In genomic region chr10:25408136-25408650, GRCm38 (mm10) we compare ENCODE assay signal across 17 mouse cellular contexts. TPM values are rescaled to one million over a fixed set of nuclear protein-coding genes. Genes with fewer than 3 reads are reported as not detected.
DNase-seq lines count a peak whose midpoint lies in the region; ATAC-seq and TF ChIP-seq lines count a peak whose summit lies in the region.
"Had no signal": no experiment of that assay in that cellular context is flagged by ENCODE, and none has a peak within 500 bp of the region (broad histone marks: within the 10 kb centered on the region; RNA-seq: fewer than 3 reads in every experiment).

No protein-coding gene starts in this region.

- peak overlapping the region; percentile 71 for H3K27ac ChIP-seq in gastrocnemius, adult 2 months
- 0 out of 2 replicates have a peak overlapping the region, but pooled peaks have one; percentile 15 for H3K27ac ChIP-seq in heart, embryonic 13.5 days (replicated peaks)
- peak overlapping the region; percentile 45; the same call in 1 of the 2 replicates for H3K27ac ChIP-seq in brown adipose tissue, adult 24 weeks (replicated peaks; ENCODE audit: low read depth, low read length)
- H3K27ac ChIP-seq: embryonic facial prominence, embryonic 13.5 days; forebrain, embryonic 13.5 days; heart, embryonic 10.5 days; hindbrain, embryonic 13.5 days; hindbrain, postnatal 0 days had no signal

- H3K9ac ChIP-seq in heart, embryonic 13.5 days = no peak overlapping the region
- H3K9ac ChIP-seq: embryonic facial prominence, embryonic 13.5 days; forebrain, embryonic 13.5 days; forebrain, postnatal 0 days; hindbrain, embryonic 13.5 days had no signal

- no peaks in the 10 kb centered on the region for H3K9me3 ChIP-seq in heart, embryonic 13.5 days
- H3K9me3 ChIP-seq: embryonic facial prominence, embryonic 13.5 days; forebrain, embryonic 13.5 days; heart, embryonic 10.5 days; hindbrain, embryonic 13.5 days had no signal

- H3K4me2 ChIP-seq in heart, embryonic 13.5 days = no peak overlapping the region
- H3K4me2 ChIP-seq: embryonic facial prominence, embryonic 13.5 days; forebrain, embryonic 13.5 days; hindbrain, embryonic 13.5 days had no signal

- H3K4me3 ChIP-seq in gastrocnemius, adult 2 months = no peak overlapping the region
- no peak overlapping the region for H3K4me3 ChIP-seq in heart, embryonic 13.5 days
- H3K4me3 ChIP-seq in brown adipose tissue, adult 24 weeks (ENCODE audit: insufficient read depth, low read depth, low read length) = no peak overlapping the region
- H3K4me3 ChIP-seq: embryonic facial prominence, embryonic 13.5 days; forebrain, embryonic 13.5 days; heart, embryonic 10.5 days; hindbrain, embryonic 13.5 days had no signal

- H3K36me3 ChIP-seq in heart, embryonic 13.5 days = no peaks in the 10 kb centered on the region
- H3K36me3 ChIP-seq: embryonic facial prominence, embryonic 13.5 days; heart, embryonic 10.5 days; hindbrain, embryonic 13.5 days had no signal

- intact Hi-C loops in gastrocnemius, adult 2 months (cut with DNase I) = no loop called here

- no peak for TF ChIP-seq CTCF in gastrocnemius, adult 2 months (IDR thresholded peaks at IDR 0.05)

- H3K27me3 ChIP-seq in heart, embryonic 13.5 days (replicated peaks) = no peaks in the 10 kb centered on the region
- H3K27me3 ChIP-seq: embryonic facial prominence, embryonic 13.5 days; forebrain, embryonic 13.5 days; hindbrain, embryonic 13.5 days had no signal

- WGBS in heart, embryonic 13.5 days = 55% methylated on average over 14 of the region's 14 CpGs

- peaks cover 44% of the 10 kb centered on the region for H3K4me1 ChIP-seq in heart, embryonic 13.5 days
- H3K4me1 ChIP-seq in brown adipose tissue, adult 24 weeks (ENCODE audit: control insufficient read depth, insufficient read depth, insufficient read length, low read length) = peaks cover 31% of the 10 kb centered on the region
- H3K4me1 ChIP-seq: forebrain, embryonic 13.5 days; hindbrain, embryonic 13.5 days had no signal

- ATAC-seq in heart, embryonic 13.5 days (ENCODE audit: extremely low read depth, insufficient number of reproducible peaks, low FRiP score, low TSS enrichment) = no peak
- ATAC-seq: forebrain, embryonic 13.5 days; forebrain, postnatal 0 days; hindbrain, postnatal 0 days had no signal

- peak; percentile 44 for DNase-seq in gastrocnemius, adult 2 months
- no peak for DNase-seq in gastrocnemius, adult 8-10 months (ENCODE audit: low spot score in 2 of 2)
- no peak for DNase-seq in heart, adult 9 months (ENCODE audit: low spot score in 2 of 2)
- peak; percentile 53 for DNase-seq in retina, postnatal 7 days (ENCODE audit: low read depth, low spot score)
- no peak for DNase-seq in natural killer cell, adult 2 months (ENCODE audit: low spot score in 2 of 2)
- DNase-seq: adrenal gland, postnatal 10 days; cerebellum, adult 11-12 months; cerebellum, adult 9-10 months; cerebellum, postnatal 25 days; forebrain, postnatal 0 days had no signal

RNA-seq across cellular contexts. Expression of gene Epb41l2, which starts 48.6 kb away (rescaled TPM):
- total RNA-seq in gastrocnemius, adult 2 months (2021) = 10 to 100 TPM; 25.3 to 31.4 TPM
- total RNA-seq in gastrocnemius, adult 8-10 months (2022) = 10 to 100 TPM; 15.7 to 26.6 (median 22.7) TPM
- 42.9 and 45.8 TPM in 2 replicates for polyA plus RNA-seq in heart, embryonic 13.5 days (2015; fragmentation: Nextera tagmentation; extraction: Ambion mirVana)
- 148 and 170 TPM in 2 replicates for polyA plus RNA-seq in brown adipose tissue, adult 24 weeks (2012; ENCODE audit: insufficient read depth, insufficient read length, missing spikeins)

Comparison
In these comparisons a context has a peak if more than half of its experiments do, and no peak if none do; other contexts are left out.
1. DNase-seq: peak in gastrocnemius, adult 2 months (single experiment) and retina, postnatal 7 days (single experiment); none in gastrocnemius, adult 8-10 months (0 of 2), heart, adult 9 months (0 of 2) and natural killer cell, adult 2 months (0 of 2).
2. H3K27ac ChIP-seq: peak in every context shown above with its lines; median percentile 71 in gastrocnemius, adult 2 months; 45 in brown adipose tissue, adult 24 weeks; 15 in heart, embryonic 13.5 days.